In the genomic region with DNA sequence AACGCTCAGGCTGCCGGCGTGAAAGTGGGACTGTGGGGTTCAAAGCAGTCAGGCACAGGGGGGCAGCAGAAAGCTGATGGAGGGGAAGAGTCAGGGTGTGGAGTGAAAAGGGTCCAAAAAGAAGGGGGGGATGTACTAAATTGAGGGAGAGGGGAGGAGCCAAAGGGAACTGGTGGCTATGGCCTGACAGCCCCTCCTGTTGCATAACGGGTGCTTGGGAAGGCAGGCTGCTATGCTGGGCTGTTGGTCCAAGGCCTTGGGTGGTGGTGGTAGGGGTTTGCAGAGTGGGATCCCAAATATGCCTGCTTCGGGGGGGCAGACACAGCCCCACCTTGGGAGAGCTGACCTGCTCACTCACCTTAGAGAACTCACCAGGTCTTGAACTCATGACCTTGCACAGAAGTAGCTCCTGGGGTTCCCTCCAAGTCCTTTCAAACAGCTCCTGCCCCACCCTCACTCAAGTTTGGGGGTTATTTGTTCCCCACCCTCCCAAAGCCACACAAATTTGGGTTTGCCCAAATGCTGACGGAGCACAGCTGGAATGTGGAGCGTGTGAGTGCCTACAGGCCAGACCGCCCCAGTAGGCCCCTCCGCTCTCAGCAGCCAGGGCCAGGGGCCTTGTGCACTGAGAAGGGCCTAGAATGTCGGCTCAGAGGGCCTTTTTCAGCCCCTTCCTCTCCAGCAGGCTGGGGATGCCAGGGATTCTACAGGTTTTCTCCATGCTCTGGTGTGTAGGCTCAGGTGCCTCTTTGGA, we compare ENCODE assay signal across 23 mouse cellular contexts. TPM values are rescaled to one million over a fixed set of nuclear protein-coding genes. Genes with fewer than 3 reads are reported as not detected.
DNase-seq lines count a peak whose midpoint lies in the region; ATAC-seq and TF ChIP-seq lines count a peak whose summit lies in the region.
"Had no signal": no experiment of that assay in that cellular context is flagged by ENCODE, and none has a peak within 500 bp of the region (broad histone marks: within the 10 kb centered on the region; RNA-seq: fewer than 3 reads in every experiment).

No protein-coding gene starts in this region.

- no peak overlapping the region for H3K9ac ChIP-seq in heart, embryonic 15.5 days
- peak overlapping the region; percentile 35 for H3K9ac ChIP-seq in lung, embryonic 14.5 days
- H3K9ac ChIP-seq in embryonic facial prominence, embryonic 14.5 days (ENCODE audit: low read depth, low read length): 0 out of 2 replicates have a peak overlapping the region, but pooled peaks have one; percentile 27
- no peak overlapping the region for H3K9ac ChIP-seq in stomach, embryonic 15.5 days
- H3K9ac ChIP-seq: forebrain, embryonic 15.5 days; liver, postnatal 0 days; neural tube, embryonic 12.5 days had no signal

- no peak overlapping the region for H3K4me2 ChIP-seq in heart, embryonic 15.5 days
- peak overlapping the region; percentile 49 for H3K4me2 ChIP-seq in lung, embryonic 14.5 days
- no peak overlapping the region for H3K4me2 ChIP-seq in embryonic facial prominence, embryonic 14.5 days (ENCODE audit: low read depth, low read length)
- H3K4me2 ChIP-seq in stomach, embryonic 15.5 days: no peak overlapping the region
- H3K4me2 ChIP-seq: forebrain, embryonic 15.5 days; neural tube, embryonic 12.5 days had no signal

- peaks cover 2% of the 10 kb centered on the region; the same call in 1 of the 2 replicates for H3K36me3 ChIP-seq in heart, embryonic 15.5 days
- H3K36me3 ChIP-seq in lung, embryonic 14.5 days (ENCODE audit: insufficient read depth): no peaks in the 10 kb centered on the region
- no peaks in the 10 kb centered on the region for H3K36me3 ChIP-seq in embryonic facial prominence, embryonic 14.5 days (ENCODE audit: control insufficient read depth, insufficient read depth, low read length)
- no peaks in the 10 kb centered on the region for H3K36me3 ChIP-seq in stomach, embryonic 15.5 days
- H3K36me3 ChIP-seq: forebrain, embryonic 15.5 days; neural tube, embryonic 12.5 days had no signal

- DNase-seq in heart, postnatal 36 days: no peak
- DNase-seq in lung, embryonic 14.5 days: peak; percentile 79
- no peak for DNase-seq in lung, postnatal 36 days
- DNase-seq in embryonic facial prominence, embryonic 14.5 days (ENCODE audit: low spot score): peak; percentile 44
- no peak for DNase-seq in adrenal gland, adult 2 months
- DNase-seq: adrenal gland, adult 8-10 months; cerebellum, adult 11 months; embryo, embryonic 11 days; liver; liver, postnatal 0 days; spleen, adult 18-20 months; thymus, postnatal 36 days had no signal

- no peaks in the 10 kb centered on the region for H3K27me3 ChIP-seq in heart, embryonic 15.5 days
- no peaks in the 10 kb centered on the region for H3K27me3 ChIP-seq in lung, embryonic 14.5 days (ENCODE audit: insufficient read depth, low read length)
- no peaks in the 10 kb centered on the region for H3K27me3 ChIP-seq in embryonic facial prominence, embryonic 14.5 days (replicated peaks; ENCODE audit: control insufficient read depth, insufficient read depth, low read length)
- H3K27me3 ChIP-seq in stomach, embryonic 15.5 days (replicated peaks): no peaks in the 10 kb centered on the region

- 69% methylated on average over 10 of the region's 10 CpGs for WGBS in heart, embryonic 15.5 days
- WGBS in lung, embryonic 14.5 days: 42% methylated on average over 10 of the region's 10 CpGs
- WGBS in embryonic facial prominence, embryonic 14.5 days: 52% methylated on average over 7 of the region's 10 CpGs
- 57% methylated on average over 10 of the region's 10 CpGs for WGBS in stomach, embryonic 15.5 days

- H3K4me1 ChIP-seq in heart, embryonic 15.5 days (replicated peaks): peaks cover 29% of the 10 kb centered on the region
- H3K4me1 ChIP-seq in lung, embryonic 14.5 days (ENCODE audit: insufficient read depth): peaks cover 8% of the 10 kb centered on the region; the same call in 1 of the 2 replicates
- H3K4me1 ChIP-seq in embryonic facial prominence, embryonic 14.5 days (ENCODE audit: control insufficient read depth, insufficient read depth, low read length): peaks cover 22% of the 10 kb centered on the region
- H3K4me1 ChIP-seq in stomach, embryonic 15.5 days: peaks cover 6% of the 10 kb centered on the region; the same call in 1 of the 2 replicates

- no peak for ATAC-seq in heart, embryonic 15.5 days (replicated peaks; ENCODE audit: insufficient number of reproducible peaks, insufficient read depth, low FRiP score, low read depth)
- peak; percentile 72 for ATAC-seq in lung, embryonic 14.5 days (ENCODE audit: insufficient read depth)
- ATAC-seq in embryonic facial prominence, embryonic 14.5 days (ENCODE audit: low read depth): 0 out of 2 replicates have a peak, but pooled peaks have one; percentile 17
- no peak for ATAC-seq in stomach, embryonic 15.5 days (ENCODE audit: insufficient read depth, low FRiP score, low read depth)
- ATAC-seq: forebrain, embryonic 15.5 days; hindbrain, embryonic 16.5 days; liver, postnatal 0 days had no signal

- intact Hi-C loops in heart, postnatal 36 days (cut with DNase I): loop anchor here (5.0 kb wide), 1 partner anchor 128 kb away; no protein-coding TSS in a partner anchor

- H3K9me3 ChIP-seq in heart, embryonic 15.5 days (replicated peaks): no peaks in the 10 kb centered on the region
- H3K9me3 ChIP-seq in lung, embryonic 14.5 days (ENCODE audit: low read depth, low read length): no peaks in the 10 kb centered on the region
- no peaks in the 10 kb centered on the region for H3K9me3 ChIP-seq in embryonic facial prominence, embryonic 14.5 days (ENCODE audit: control insufficient read depth, low read length)
- H3K9me3 ChIP-seq in stomach, embryonic 15.5 days: no peaks in the 10 kb centered on the region
- H3K9me3 ChIP-seq: forebrain, embryonic 15.5 days; neural tube, embryonic 12.5 days had no signal

- peak overlapping the region; percentile 4 for H3K27ac ChIP-seq in heart, embryonic 15.5 days
- H3K27ac ChIP-seq in lung, embryonic 14.5 days (ENCODE audit: low read depth): peak overlapping the region; percentile 83
- H3K27ac ChIP-seq in embryonic facial prominence, embryonic 14.5 days (replicated peaks; ENCODE audit: low read depth, low read length): peak overlapping the region; percentile 8; the same call in 1 of the 2 replicates
- H3K27ac ChIP-seq in stomach, embryonic 15.5 days: peak overlapping the region; percentile 52
- H3K27ac ChIP-seq: forebrain, embryonic 15.5 days; neural tube, embryonic 12.5 days had no signal

- no peak overlapping the region for H3K4me3 ChIP-seq in heart, embryonic 15.5 days
- no peak overlapping the region for H3K4me3 ChIP-seq in lung, embryonic 14.5 days (ENCODE audit: low read depth, low read length)
- H3K4me3 ChIP-seq in embryonic facial prominence, embryonic 14.5 days (ENCODE audit: low read depth, low read length): no peak overlapping the region
- H3K4me3 ChIP-seq in stomach, embryonic 15.5 days (replicated peaks): no peak overlapping the region
- H3K4me3 ChIP-seq: erythroblast, embryonic 14.5 days; forebrain, embryonic 15.5 days; neural tube, embryonic 12.5 days had no signal

- 0 out of 2 replicates have a peak, but pooled peaks have one; percentile 6 for TF ChIP-seq CTCF in lung, embryonic 14.5 days (IDR thresholded peaks at IDR 0.05; ENCODE audit: low read depth)

RNA-seq across cellular contexts. Expression of gene Prss42, which starts 22.5 kb away (rescaled TPM):
- polyA plus RNA-seq in heart, embryonic 15.5 days (2015; fragmentation: Nextera tagmentation; extraction: Ambion mirVana): 0.15 TPM in 1 of 2 replicates, not detected in the other
- total RNA-seq in heart, postnatal 36 days (2021): not detected
- polyA plus RNA-seq in lung, embryonic 14.5 days (2014; fragmentation: Nextera tagmentation; extraction: Ambion mirVana): not detected in 2 replicates
- not detected in 2 replicates for polyA plus RNA-seq in embryonic facial prominence, embryonic 14.5 days (2014; fragmentation: Nextera tagmentation; extraction: Ambion mirVana)
- polyA plus RNA-seq in stomach, embryonic 15.5 days (2015; fragmentation: Nextera tagmentation; extraction: Ambion mirVana): not detected in 2 replicates
- total RNA-seq in adrenal gland, adult 2 months (2021): not detected
- polyA plus RNA-seq in adrenal gland, adult 2 months (2012; rRNA removed): not detected in 2 replicates
- total RNA-seq: adrenal gland, adult 8-10 months; gastrocnemius, postnatal 4 days; heart, postnatal 25 days; left cerebral cortex, adult 8-10 months; monocyte, adult 5-6 weeks had no signal
- polyA plus RNA-seq: brain, embryonic 14.5 days; erythroblast, embryonic 14.5 days; forebrain, embryonic 15.5 days; hindbrain, embryonic 16.5 days; liver, postnatal 0 days; neural tube, embryonic 12.5 days had no signal

RNA-seq across cellular contexts. Expression of gene Pth1r, which starts 28.5 kb away (rescaled TPM):
- polyA plus RNA-seq in heart, embryonic 15.5 days (2015; fragmentation: Nextera tagmentation; extraction: Ambion mirVana): 23.2 and 26.1 TPM in 2 replicates
- total RNA-seq in heart, postnatal 36 days (2021): 1 to 10 TPM; 6.5 to 6.6 TPM
- 88.6 and 97.8 TPM in 2 replicates for polyA plus RNA-seq in lung, embryonic 14.5 days (2014; fragmentation: Nextera tagmentation; extraction: Ambion mirVana)
- 97.5 and 98.0 TPM in 2 replicates for polyA plus RNA-seq in embryonic facial prominence, embryonic 14.5 days (2014; fragmentation: Nextera tagmentation; extraction: Ambion mirVana)
- 23.9 and 24.3 TPM in 2 replicates for polyA plus RNA-seq in stomach, embryonic 15.5 days (2015; fragmentation: Nextera tagmentation; extraction: Ambion mirVana)
- 10 to 100 TPM; 14.7 to 16.3 TPM for total RNA-seq in adrenal gland, adult 2 months (2021)
- 37.8 and 51.4 TPM in 2 replicates for polyA plus RNA-seq in adrenal gland, adult 2 months (2012; rRNA removed)
- total RNA-seq: monocyte, adult 5-6 weeks had no signal
- polyA plus RNA-seq: erythroblast, embryonic 14.5 days had no signal

RNA-seq across cellular contexts. Expression of gene Myl3, which starts 33.8 kb away (rescaled TPM):
- polyA plus RNA-seq in heart, embryonic 15.5 days (2015; fragmentation: Nextera tagmentation; extraction: Ambion mirVana): 3,797 and 4,490 TPM in 2 replicates
- over 10,000 TPM; 10,942 to 11,353 TPM for total RNA-seq in heart, postnatal 36 days (2021)
- 1.9 TPM in 2 replicates for polyA plus RNA-seq in lung, embryonic 14.5 days (2014; fragmentation: Nextera tagmentation; extraction: Ambion mirVana)
- polyA plus RNA-seq in embryonic facial prominence, embryonic 14.5 days (2014; fragmentation: Nextera tagmentation; extraction: Ambion mirVana): 39.1 and 53.6 TPM in 2 replicates
- polyA plus RNA-seq in stomach, embryonic 15.5 days (2015; fragmentation: Nextera tagmentation; extraction: Ambion mirVana): 2.6 and 2.7 TPM in 2 replicates
- under 1 TPM in 1 of 2 experiments, not detected in 1; 0.66 TPM for total RNA-seq in adrenal gland, adult 2 months (2021)
- 0.22 TPM in 1 of 2 replicates, not detected in the other for polyA plus RNA-seq in adrenal gland, adult 2 months (2012; rRNA removed)
- total RNA-seq: monocyte, adult 5-6 weeks had no signal
- polyA plus RNA-seq: erythroblast, embryonic 14.5 days had no signal

RNA-seq across cellular contexts. Expression of gene Prss44, which starts 38.3 kb away (rescaled TPM):
- polyA plus RNA-seq in heart, embryonic 15.5 days (2015; fragmentation: Nextera tagmentation; extraction: Ambion mirVana): not detected in 2 replicates
- total RNA-seq in heart, postnatal 36 days (2021): not detected
- not detected in 2 replicates for polyA plus RNA-seq in lung, embryonic 14.5 days (2014; fragmentation: Nextera tagmentation; extraction: Ambion mirVana)
- polyA plus RNA-seq in embryonic facial prominence, embryonic 14.5 days (2014; fragmentation: Nextera tagmentation; extraction: Ambion mirVana): not detected in 2 replicates
- polyA plus RNA-seq in stomach, embryonic 15.5 days (2015; fragmentation: Nextera tagmentation; extraction: Ambion mirVana): not detected in 2 replicates
- not detected for total RNA-seq in adrenal gland, adult 2 months (2021)
- not detected in 2 replicates for polyA plus RNA-seq in adrenal gland, adult 2 months (2012; rRNA removed)
- total RNA-seq: adrenal gland, adult 8-10 months; gastrocnemius, postnatal 4 days; heart, postnatal 25 days; left cerebral cortex, adult 8-10 months; monocyte, adult 5-6 weeks had no signal
- polyA plus RNA-seq: brain, embryonic 14.5 days; forebrain, embryonic 15.5 days; hindbrain, embryonic 16.5 days; liver, postnatal 0 days; neural tube, embryonic 12.5 days had no signal

RNA-seq across cellular contexts. Expression of gene Prss43, which starts 51.0 kb away (rescaled TPM):
- not detected in 2 replicates for polyA plus RNA-seq in heart, embryonic 15.5 days (2015; fragmentation: Nextera tagmentation; extraction: Ambion mirVana)
- total RNA-seq in heart, postnatal 36 days (2021): not detected
- polyA plus RNA-seq in lung, embryonic 14.5 days (2014; fragmentation: Nextera tagmentation; extraction: Ambion mirVana): not detected in 2 replicates
- polyA plus RNA-seq in embryonic facial prominence, embryonic 14.5 days (2014; fragmentation: Nextera tagmentation; extraction: Ambion mirVana): not detected in 2 replicates
- polyA plus RNA-seq in stomach, embryonic 15.5 days (2015; fragmentation: Nextera tagmentation; extraction: Ambion mirVana): not detected in 2 replicates
- not detected for total RNA-seq in adrenal gland, adult 2 months (2021)
- not detected in 2 replicates for polyA plus RNA-seq in adrenal gland, adult 2 months (2012; rRNA removed)
- total RNA-seq: adrenal gland, adult 8-10 months; gastrocnemius, postnatal 4 days; heart, postnatal 25 days; monocyte, adult 5-6 weeks had no signal
- polyA plus RNA-seq: brain, embryonic 14.5 days; erythroblast, embryonic 14.5 days; forebrain, embryonic 15.5 days; liver, postnatal 0 days; neural tube, embryonic 12.5 days had no signal

Comparison
In these comparisons a context has a peak if more than half of its experiments do, and no peak if none do; other contexts are left out.
1. DNase-seq: peak in lung, embryonic 14.5 days (single experiment) and embryonic facial prominence, embryonic 14.5 days (single experiment); none in heart, postnatal 36 days (0 of 2), lung, postnatal 36 days (single experiment) and adrenal gland, adult 2 months (single experiment).
2. ATAC-seq: peak in lung, embryonic 14.5 days (single experiment) and embryonic facial prominence, embryonic 14.5 days (single experiment); none in heart, embryonic 15.5 days (single experiment) and stomach, embryonic 15.5 days (single experiment).
3. H3K27ac ChIP-seq: peak in every context shown above with its lines; median percentile 83 in lung, embryonic 14.5 days; 52 in stomach, embryonic 15.5 days; 8 in embryonic facial prominence, embryonic 14.5 days; 4 in heart, embryonic 15.5 days.
4. H3K9ac ChIP-seq: peak in lung, embryonic 14.5 days (single experiment) and embryonic facial prominence, embryonic 14.5 days (single experiment); none in heart, embryonic 15.5 days (single experiment) and stomach, embryonic 15.5 days (single experiment).
5. RNA of gene Myl3, which starts 33.8 kb away (polyA plus RNA-seq): 3,797 to 4,490 TPM in heart, embryonic 15.5 days; 39.1 to 53.6 TPM in embryonic facial prominence, embryonic 14.5 days, 2.6 to 2.7 TPM in stomach, embryonic 15.5 days, 1.9 TPM in lung, embryonic 14.5 days and 0.22 TPM in adrenal gland, adult 2 months; every median in the first group is over 10 times any median in the second.